Mouse (Mus musculus) spleen, adult 2 months (tissue): Measurements from ENCODE around the gene Ppp4r1.

ENCODE experiments used
- CTCF ChIP-seq: fragments of 200-500 bp; IDR thresholded peaks from 2 replicates; pipeline ENCODE4 v1.5.1; 2011; ENCODE audit warnings: mild to moderate bottlenecking, inconsistent platforms; ENCODE audit not compliant: insufficient read depth, insufficient read length, insufficient replicate concordance; ENCODE audit errors: extremely low read depth
- POLR2A ChIP-seq: fragments of 200-500 bp; IDR thresholded peaks from 2 replicates; pipeline ENCODE4 v1.6.1; 2011; ENCODE audit warnings: low read depth, low read length, inconsistent platforms

GRCm38 (mm10) chr17:65753130-65753529, 29.2 kb upstream of the Ppp4r1 start:
- TF ChIP-seq POLR2A, result no peak
- TF ChIP-seq CTCF, result no peak
